ENCODE assay signal across 10 mouse cellular contexts in genomic region chr3:115615994-115616598, GRCm38 (mm10).
DNase-seq lines count a peak whose midpoint lies in the region; ATAC-seq and TF ChIP-seq lines count a peak whose summit lies in the region.
"Had no signal": no experiment of that assay in that cellular context is flagged by ENCODE, and none has a peak within 500 bp of the region (broad histone marks: within the 10 kb centered on the region; RNA-seq: fewer than 3 reads in every experiment).

No protein-coding gene starts in this region.

- no peak for ATAC-seq in midbrain, embryonic 16.5 days
- ATAC-seq in forebrain, embryonic 11.5 days (replicated peaks; ENCODE audit: low FRiP score), result peak; percentile 63; the same call in 1 of the 2 replicates

- H3K27ac ChIP-seq in midbrain, embryonic 10.5 days (replicated peaks), result no peak overlapping the region
- H3K27ac ChIP-seq in midbrain, embryonic 16.5 days (ENCODE audit: low read length), result no peak overlapping the region
- H3K27ac ChIP-seq in forebrain, embryonic 11.5 days (ENCODE audit: low read depth, low read length), result no peak overlapping the region
- no peak overlapping the region for H3K27ac ChIP-seq in small intestine, adult 2 months (ENCODE audit: insufficient read depth, low read depth, low read length)
- H3K27ac ChIP-seq: embryonic facial prominence, embryonic 15.5 days; macrophage had no signal

- no peaks in the 10 kb centered on the region for H3K27me3 ChIP-seq in midbrain, embryonic 10.5 days (ENCODE audit: low read depth, poor library complexity, severe bottlenecking)
- no peaks in the 10 kb centered on the region for H3K27me3 ChIP-seq in midbrain, embryonic 16.5 days (ENCODE audit: control insufficient read depth, insufficient read depth, low read depth, low read length)
- H3K27me3 ChIP-seq in forebrain, embryonic 11.5 days (ENCODE audit: control insufficient read depth, insufficient read depth, low read length), result no peaks in the 10 kb centered on the region; the same call in 1 of the 2 replicates
- no peaks in the 10 kb centered on the region for H3K27me3 ChIP-seq in small intestine, adult 2 months (ENCODE audit: control insufficient read depth, insufficient read depth, low read length)
- H3K27me3 ChIP-seq: embryonic facial prominence, embryonic 15.5 days had no signal

- no peak overlapping the region for H3K4me2 ChIP-seq in midbrain, embryonic 16.5 days (ENCODE audit: low read length)
- H3K4me2 ChIP-seq in forebrain, embryonic 11.5 days (ENCODE audit: low read depth, low read length, severe bottlenecking), result no peak overlapping the region
- H3K4me2 ChIP-seq: embryonic facial prominence, embryonic 15.5 days had no signal

- no peaks in the 10 kb centered on the region for H3K4me1 ChIP-seq in midbrain, embryonic 10.5 days
- H3K4me1 ChIP-seq in midbrain, embryonic 16.5 days (ENCODE audit: control insufficient read depth, insufficient read depth, low read length), result no peaks in the 10 kb centered on the region
- no peaks in the 10 kb centered on the region for H3K4me1 ChIP-seq in forebrain, embryonic 11.5 days (replicated peaks; ENCODE audit: control insufficient read depth, insufficient read depth, low read length)
- H3K4me1 ChIP-seq in small intestine, adult 2 months (ENCODE audit: control insufficient read depth, insufficient read depth, insufficient read length, low read length), result no peaks in the 10 kb centered on the region
- H3K4me1 ChIP-seq: embryonic facial prominence, embryonic 15.5 days had no signal

- H3K9me3 ChIP-seq in midbrain, embryonic 10.5 days (replicated peaks), result no peaks in the 10 kb centered on the region
- no peaks in the 10 kb centered on the region for H3K9me3 ChIP-seq in midbrain, embryonic 16.5 days (replicated peaks; ENCODE audit: control insufficient read depth, low read length, poor library complexity, severe bottlenecking)
- H3K9me3 ChIP-seq in forebrain, embryonic 11.5 days (ENCODE audit: control insufficient read depth, low read length), result no peaks in the 10 kb centered on the region
- H3K9me3 ChIP-seq: embryonic facial prominence, embryonic 15.5 days had no signal

- peak; percentile 20 for DNase-seq in midbrain, embryonic 10.5 days (ENCODE audit: low spot score)
- DNase-seq in adrenal gland, postnatal 36 days, result peak; percentile 7 to 27
- peak; percentile 64 for DNase-seq in forebrain, embryonic 11.5 days (ENCODE audit: low spot score)
- DNase-seq in layer of hippocampus, adult 9-11 months, result peak; percentile 16
- DNase-seq in lung, postnatal 14 days, result peak; percentile 19
- no peak for DNase-seq in kidney, adult 11 months

- H3K4me3 ChIP-seq in midbrain, embryonic 10.5 days, result no peak overlapping the region
- H3K4me3 ChIP-seq in midbrain, embryonic 16.5 days (ENCODE audit: low read depth, low read length), result no peak overlapping the region
- H3K4me3 ChIP-seq in forebrain, embryonic 11.5 days (ENCODE audit: low read depth, low read length), result no peak overlapping the region
- no peak overlapping the region for H3K4me3 ChIP-seq in small intestine, adult 2 months (ENCODE audit: low read depth, low read length)
- H3K4me3 ChIP-seq: embryonic facial prominence, embryonic 15.5 days had no signal

- H3K36me3 ChIP-seq in midbrain, embryonic 10.5 days, result no peaks in the 10 kb centered on the region
- no peaks in the 10 kb centered on the region for H3K36me3 ChIP-seq in midbrain, embryonic 16.5 days (ENCODE audit: control insufficient read depth, insufficient read depth, low read length)
- no peaks in the 10 kb centered on the region for H3K36me3 ChIP-seq in forebrain, embryonic 11.5 days (ENCODE audit: control insufficient read depth, insufficient read depth, low read length)
- no peaks in the 10 kb centered on the region for H3K36me3 ChIP-seq in small intestine, adult 2 months (ENCODE audit: control insufficient read depth, insufficient read depth, low read length)
- H3K36me3 ChIP-seq: embryonic facial prominence, embryonic 15.5 days had no signal

- no peak overlapping the region for H3K9ac ChIP-seq in midbrain, embryonic 16.5 days (ENCODE audit: low read depth, low read length)
- no peak overlapping the region for H3K9ac ChIP-seq in forebrain, embryonic 11.5 days (ENCODE audit: low read length)
- H3K9ac ChIP-seq: embryonic facial prominence, embryonic 15.5 days had no signal

- no peak for TF ChIP-seq POLR2A in small intestine, adult 2 months (IDR thresholded peaks at IDR 0.05; ENCODE audit: low read depth, low read length)

- TF ChIP-seq CTCF in small intestine, adult 2 months (IDR thresholded peaks at IDR 0.05; ENCODE audit: extremely low read depth, insufficient read length, insufficient replicate concordance, low read depth, low read length), result peak; percentile 10; the same call in 1 of the 2 replicates

- 29% methylated on average over 7 of the region's 7 CpGs for WGBS in midbrain, embryonic 10.5 days
- WGBS in midbrain, embryonic 16.5 days, result 23% methylated on average over 7 of the region's 7 CpGs
- WGBS in forebrain, embryonic 11.5 days, result 30% methylated on average over 7 of the region's 7 CpGs
- WGBS in small intestine, adult 2 months, result 30% methylated on average over 7 of the region's 7 CpGs
